Mouse (Mus musculus): ENCODE measurements around the gene Ssc5d. TPM values are rescaled to one million over a fixed set of nuclear protein-coding genes. Genes with fewer than 3 reads are reported as not detected.

Gene Ssc5d
- total RNA-seq, 1 experiment from 2014 or later, result not detected

- ATAC-seq (replicated peaks; ENCODE audit: insufficient number of reproducible peaks, low FRiP score, low TSS enrichment, poor library complexity, severe bottlenecking), result peak; percentile 61; the same call in 1 of the 2 replicates
Observed at GRCm38 (mm10) chr7:4938456-4938855, 12.9 kb downstream of the Ssc5d start.

- ATAC-seq (replicated peaks; ENCODE audit: insufficient number of reproducible peaks, low FRiP score, low TSS enrichment, poor library complexity, severe bottlenecking), result 0 out of 2 replicates have a peak, but pooled peaks have one; percentile 24
Observed at GRCm38 (mm10) chr7:4940068-4940479, 14.5 kb downstream of the Ssc5d start.

GRCm38 (mm10) chr7:4942673-4943072 lies 17.1 kb downstream of the Ssc5d start:
- ATAC-seq (replicated peaks; ENCODE audit: insufficient number of reproducible peaks, low FRiP score, low TSS enrichment, poor library complexity, severe bottlenecking), result no peak

- ATAC-seq (replicated peaks; ENCODE audit: insufficient number of reproducible peaks, low FRiP score, low TSS enrichment, poor library complexity, severe bottlenecking), result peak; percentile 91
Observed at GRCm38 (mm10) chr7:4943223-4943815, 17.7 kb downstream of the Ssc5d start.

GRCm38 (mm10) chr7:4947855-4948254 lies 22.3 kb downstream of the Ssc5d start:
- ATAC-seq (replicated peaks; ENCODE audit: insufficient number of reproducible peaks, low FRiP score, low TSS enrichment, poor library complexity, severe bottlenecking), result no peak

GRCm38 (mm10) chr7:4948386-4948785 lies 22.8 kb downstream of the Ssc5d start:
- ATAC-seq (replicated peaks; ENCODE audit: insufficient number of reproducible peaks, low FRiP score, low TSS enrichment, poor library complexity, severe bottlenecking), result no peak

- no peak for ATAC-seq (replicated peaks; ENCODE audit: insufficient number of reproducible peaks, low FRiP score, low TSS enrichment, poor library complexity, severe bottlenecking)
Observed at GRCm38 (mm10) chr7:4950561-4951342, 25.2 kb downstream of the Ssc5d start.

GRCm38 (mm10) chr7:4953815-4954445 lies 28.3 kb downstream of the Ssc5d start:
- no peak for ATAC-seq (replicated peaks; ENCODE audit: insufficient number of reproducible peaks, low FRiP score, low TSS enrichment, poor library complexity, severe bottlenecking)

GRCm38 (mm10) chr7:4957361-4957760 lies 31.8 kb downstream of the Ssc5d start:
- ATAC-seq (replicated peaks; ENCODE audit: insufficient number of reproducible peaks, low FRiP score, low TSS enrichment, poor library complexity, severe bottlenecking), result no peak

- ATAC-seq (replicated peaks; ENCODE audit: insufficient number of reproducible peaks, low FRiP score, low TSS enrichment, poor library complexity, severe bottlenecking), result no peak
Observed at GRCm38 (mm10) chr7:4963527-4963926, 37.9 kb downstream of the Ssc5d start.

GRCm38 (mm10) chr7:4964272-4964671 lies 38.7 kb downstream of the Ssc5d start, which contains the start of gene Sbk2:
TSS of gene Sbk2 (minus strand) at chr7:4964406.
- ATAC-seq (replicated peaks; ENCODE audit: insufficient number of reproducible peaks, low FRiP score, low TSS enrichment, poor library complexity, severe bottlenecking), result no peak; the same call in 1 of the 2 replicates

GRCm38 (mm10) chr7:4964988-4965387 lies 39.4 kb downstream of the Ssc5d start:
- ATAC-seq (replicated peaks; ENCODE audit: insufficient number of reproducible peaks, low FRiP score, low TSS enrichment, poor library complexity, severe bottlenecking), result no peak

GRCm38 (mm10) chr7:4971068-4971467 lies 45.5 kb downstream of the Ssc5d start, which contains the start of gene Sbk3:
TSS of gene Sbk3 (minus strand) at chr7:4971168.
- no peak for ATAC-seq (replicated peaks; ENCODE audit: insufficient number of reproducible peaks, low FRiP score, low TSS enrichment, poor library complexity, severe bottlenecking)

- no peak for ATAC-seq (replicated peaks; ENCODE audit: insufficient number of reproducible peaks, low FRiP score, low TSS enrichment, poor library complexity, severe bottlenecking)
Observed at GRCm38 (mm10) chr7:4971710-4972109, 46.1 kb downstream of the Ssc5d start.

GRCm38 (mm10) chr7:4972321-4973047 lies 46.9 kb downstream of the Ssc5d start:
- no peak for ATAC-seq (replicated peaks; ENCODE audit: insufficient number of reproducible peaks, low FRiP score, low TSS enrichment, poor library complexity, severe bottlenecking)

GRCm38 (mm10) chr7:4975455-4975854 lies 49.9 kb downstream of the Ssc5d start:
- no peak for ATAC-seq (replicated peaks; ENCODE audit: insufficient number of reproducible peaks, low FRiP score, low TSS enrichment, poor library complexity, severe bottlenecking)

GRCm38 (mm10) chr7:4976832-4977231 lies 51.2 kb downstream of the Ssc5d start:
- ATAC-seq (replicated peaks; ENCODE audit: insufficient number of reproducible peaks, low FRiP score, low TSS enrichment, poor library complexity, severe bottlenecking), result no peak

- ATAC-seq (replicated peaks; ENCODE audit: insufficient number of reproducible peaks, low FRiP score, low TSS enrichment, poor library complexity, severe bottlenecking), result no peak
Observed at GRCm38 (mm10) chr7:4988250-4988649, 62.7 kb downstream of the Ssc5d start.

All from monocyte, adult 5-6 weeks (primary cell).